Mouse (Mus musculus): ENCODE measurements around the gene Mfsd12. TPM values are rescaled to one million over a fixed set of nuclear protein-coding genes. Genes with fewer than 3 reads are reported as not detected.

The Mfsd12 gene
- polyA plus RNA-seq, 1 experiment = 86.2 TPM

DNA sequence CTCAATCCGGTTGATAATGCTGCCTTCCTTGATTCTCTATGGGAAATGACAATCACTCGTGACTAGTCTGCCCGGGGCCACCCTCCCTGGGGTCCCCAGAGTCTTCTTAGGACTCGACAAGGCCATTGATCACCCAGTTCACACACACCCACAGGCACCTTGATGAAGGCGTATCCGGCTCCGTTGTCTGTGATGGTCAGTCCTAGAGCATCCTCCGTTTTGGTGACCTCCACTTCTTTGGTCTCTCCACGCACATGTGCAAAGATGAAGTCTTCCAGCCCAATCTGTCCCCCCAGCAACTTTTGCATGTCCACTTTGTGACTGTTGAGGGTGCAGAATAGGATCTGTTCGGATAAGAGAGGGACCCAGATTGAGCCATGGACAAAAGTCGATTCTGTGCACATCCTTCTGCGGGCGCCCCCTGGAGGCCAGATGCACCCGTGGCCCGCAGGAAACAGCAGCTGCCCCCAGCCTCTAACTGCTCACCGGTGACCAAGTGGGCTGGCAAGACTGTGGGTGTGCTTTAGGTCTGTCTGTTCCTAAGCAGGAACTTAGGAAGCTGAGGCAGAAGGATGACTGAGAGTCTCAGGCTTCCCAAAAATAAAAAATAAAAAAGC lies 15.8 kb upstream of the Mfsd12 start:
- Histone ChIP-seq H3K4me1 (ENCODE audit: control insufficient read depth, insufficient read depth, low read length) (peaks cover 3% of the 10 kb centered on the region; the same call in 1 of the 2 replicates), H3K27ac (ENCODE audit: insufficient read depth, low read depth, low read length) (no peak overlapping the region), H3K4me3 (ENCODE audit: insufficient read depth, low read length) (no peak overlapping the region)
- TF ChIP-seq CTCF (IDR thresholded peaks at IDR 0.05; ENCODE audit: low read depth, low read length) (peak; percentile 78), POLR2A (IDR thresholded peaks at IDR 0.05; ENCODE audit: borderline replicate concordance, low read depth, low read length) (no peak)

DNA sequence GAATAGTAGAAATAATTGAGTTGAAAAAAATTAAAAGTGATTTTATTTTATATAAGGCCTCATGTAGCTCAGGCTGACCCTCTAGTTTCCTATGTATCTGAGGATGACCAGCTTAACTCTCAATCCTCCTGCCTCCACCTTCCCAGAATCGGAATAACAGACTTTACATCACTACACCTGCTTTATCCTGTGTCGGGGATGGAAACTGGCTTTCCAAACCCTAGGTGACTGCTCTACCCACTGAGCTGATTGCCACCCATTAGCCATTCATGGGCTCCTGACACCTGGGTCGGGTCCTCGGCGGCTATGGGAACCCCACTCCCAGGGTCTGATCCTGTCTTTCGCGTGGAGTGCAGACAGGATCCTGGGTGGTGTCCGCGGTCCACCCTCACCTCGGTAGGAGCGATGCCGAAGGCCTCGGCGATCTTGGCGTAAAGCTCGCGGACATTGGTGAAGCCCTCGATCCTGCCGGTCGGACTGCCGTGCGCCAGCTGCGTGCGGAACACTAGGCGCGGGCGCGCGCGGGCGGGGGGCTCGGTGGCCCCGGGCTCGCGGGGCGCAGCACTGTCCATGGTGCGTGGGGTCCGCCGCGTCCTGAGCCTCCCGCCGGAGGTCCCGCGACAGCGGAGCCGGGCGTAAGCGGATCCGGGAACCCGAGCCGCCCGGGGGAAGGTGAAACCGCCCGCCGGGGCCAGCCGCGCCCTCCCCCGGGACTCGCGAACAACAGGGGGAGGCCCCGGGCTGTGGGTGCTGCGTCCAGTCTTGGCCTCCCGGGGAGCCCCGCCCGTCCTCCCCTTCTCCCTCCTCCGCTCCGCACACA lies 14.4 kb upstream of the Mfsd12 start, which contains the start of gene Gipc3:
Gene Gipc3, minus strand, starts transcription at position 581 of the 820 bp plus-strand sequence.
- TF ChIP-seq POLR2A (IDR thresholded peaks at IDR 0.05; ENCODE audit: borderline replicate concordance, low read depth, low read length) (no peak), CTCF (IDR thresholded peaks at IDR 0.05; ENCODE audit: low read depth, low read length) (no peak)
- Histone ChIP-seq H3K4me3 (ENCODE audit: insufficient read depth, low read length) (peak within 1 kb of the TSS; percentile 60), H3K4me1 (ENCODE audit: control insufficient read depth, insufficient read depth, low read length) (peaks cover 3% of the 10 kb centered on the region; the same call in 1 of the 2 replicates), H3K27ac (ENCODE audit: insufficient read depth, low read depth, low read length) (no peak within 1 kb of the TSS)

DNA sequence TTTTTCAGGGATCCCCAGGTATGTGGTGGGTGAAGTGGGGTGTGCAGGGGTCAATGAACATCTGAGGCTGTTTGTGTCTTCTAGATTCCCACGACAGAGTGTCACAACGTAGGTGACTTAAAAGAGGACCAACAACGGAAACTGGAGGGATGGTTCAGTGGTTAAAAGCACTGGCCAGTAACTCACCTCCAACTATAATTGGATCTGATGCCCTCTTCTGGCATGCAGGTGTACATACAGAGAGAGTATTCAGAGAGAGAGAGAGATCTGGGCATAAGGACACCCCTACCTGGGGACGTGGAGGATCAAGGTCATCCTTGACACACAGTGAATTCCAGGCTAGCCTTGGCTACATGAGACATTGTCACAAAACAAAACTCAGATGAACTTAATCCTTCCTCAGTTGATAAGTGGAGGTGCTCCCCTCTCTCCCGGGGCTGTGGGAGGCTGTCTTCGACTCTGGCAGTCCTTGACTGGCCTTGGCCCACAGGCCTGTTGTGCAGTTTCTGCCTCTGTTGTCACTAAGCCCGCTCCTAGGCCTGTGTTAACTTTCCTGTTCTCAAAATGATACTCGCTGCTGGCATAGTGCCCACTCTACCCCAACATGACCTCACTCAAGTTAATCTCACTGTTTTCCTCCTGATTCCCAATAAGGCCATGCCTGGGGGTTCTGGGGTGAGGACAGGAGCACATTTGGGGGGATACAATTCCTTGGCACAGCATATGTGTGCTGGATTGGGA lies 12.7 kb upstream of the Mfsd12 start:
- no peak overlapping the region for H3K27ac ChIP-seq (ENCODE audit: insufficient read depth, low read depth, low read length)
- H3K4me3 ChIP-seq (ENCODE audit: insufficient read depth, low read length) = no peak overlapping the region
- peaks cover 3% of the 10 kb centered on the region; the same call in 1 of the 2 replicates for H3K4me1 ChIP-seq (ENCODE audit: control insufficient read depth, insufficient read depth, low read length)
- TF ChIP-seq POLR2A (IDR thresholded peaks at IDR 0.05; ENCODE audit: borderline replicate concordance, low read depth, low read length) (no peak), CTCF (IDR thresholded peaks at IDR 0.05; ENCODE audit: low read depth, low read length) (no peak)

DNA sequence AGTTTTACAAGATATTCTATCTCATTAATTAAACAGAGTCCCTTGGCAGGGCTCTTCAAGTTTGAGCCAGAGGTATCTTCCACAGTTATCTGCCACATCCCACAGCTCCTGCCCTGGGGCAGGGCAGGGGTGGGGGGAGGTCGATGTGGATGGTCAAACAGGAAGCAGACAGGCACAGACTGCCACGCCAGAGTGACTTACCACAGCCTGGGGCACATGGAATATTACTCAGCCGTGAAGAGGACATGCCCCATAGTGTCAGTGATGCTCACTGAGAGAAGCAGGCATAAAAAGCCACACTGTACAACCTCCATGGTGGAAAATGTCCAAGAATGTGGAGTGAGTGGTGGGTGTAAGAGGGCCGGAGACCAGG lies 12.1 kb upstream of the Mfsd12 start:
- peaks cover 3% of the 10 kb centered on the region; the same call in 1 of the 2 replicates for H3K4me1 ChIP-seq (ENCODE audit: control insufficient read depth, insufficient read depth, low read length)
- TF ChIP-seq POLR2A (IDR thresholded peaks at IDR 0.05; ENCODE audit: borderline replicate concordance, low read depth, low read length) (no peak), CTCF (IDR thresholded peaks at IDR 0.05; ENCODE audit: low read depth, low read length) (no peak)

DNA sequence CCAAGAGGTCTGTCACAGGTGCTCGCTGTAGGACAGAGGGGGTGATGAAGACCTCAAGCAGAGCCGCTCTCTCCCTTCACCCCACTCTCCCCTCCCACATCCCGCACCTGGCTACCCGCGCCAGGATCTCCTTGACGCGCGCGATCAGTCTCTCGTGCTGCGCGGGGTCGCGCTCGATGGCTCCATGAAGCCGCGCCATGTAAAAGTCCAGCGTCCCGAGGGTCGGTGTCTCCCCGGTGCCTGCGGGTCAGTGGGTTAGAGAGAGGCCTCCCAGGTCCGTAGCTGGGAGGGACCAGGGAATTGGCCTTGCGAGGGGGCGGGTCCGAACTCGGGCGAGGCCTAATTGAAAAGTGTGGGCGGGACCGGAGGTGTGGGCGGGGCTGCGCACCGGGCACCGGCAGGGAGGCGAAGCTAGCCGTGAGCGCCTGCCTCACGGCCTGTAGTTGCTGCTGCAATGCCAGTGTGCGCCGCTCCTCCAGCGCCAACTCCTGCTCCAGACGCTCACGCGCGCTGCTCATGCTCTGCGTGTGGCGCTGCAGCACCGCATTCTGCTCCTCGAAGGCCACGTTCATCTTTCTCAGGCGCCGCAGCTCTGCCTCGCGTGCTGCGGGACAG lies 10.7 kb upstream of the Mfsd12 start:
- no peak overlapping the region for H3K4me3 ChIP-seq (ENCODE audit: insufficient read depth, low read length)
- TF ChIP-seq CTCF (IDR thresholded peaks at IDR 0.05; ENCODE audit: low read depth, low read length) (no peak), POLR2A (IDR thresholded peaks at IDR 0.05; ENCODE audit: borderline replicate concordance, low read depth, low read length) (no peak)
- no peak overlapping the region for H3K27ac ChIP-seq (ENCODE audit: insufficient read depth, low read depth, low read length)
- peaks cover 10% of the 10 kb centered on the region for H3K4me1 ChIP-seq (ENCODE audit: control insufficient read depth, insufficient read depth, low read length)

More for the DNA sequence above, 12.1 kb upstream of the Mfsd12 start:
- no peak overlapping the region for H3K27ac ChIP-seq (ENCODE audit: insufficient read depth, low read depth, low read length)
- H3K4me3 ChIP-seq (ENCODE audit: insufficient read depth, low read length) = no peak overlapping the region

DNA sequence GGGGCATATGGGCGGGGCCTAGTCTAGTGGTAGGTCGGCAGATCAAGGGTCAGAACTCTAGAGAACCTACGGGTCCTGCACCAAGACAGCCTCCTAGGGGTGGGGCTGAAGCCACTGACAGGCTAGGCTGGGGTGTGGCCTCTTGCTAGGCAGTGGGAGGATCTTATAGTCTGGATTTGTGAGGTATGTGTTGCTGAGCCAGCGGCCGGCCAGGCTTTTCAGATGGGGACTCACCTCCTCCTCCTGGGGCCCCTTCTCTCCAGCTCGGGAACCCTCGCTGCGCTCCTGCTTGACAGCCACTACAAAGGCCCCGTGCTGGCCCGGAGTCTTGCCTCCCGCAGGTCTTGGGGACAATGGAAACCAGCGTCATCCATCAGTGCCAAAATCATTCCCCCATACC lies 8.1 kb upstream of the Mfsd12 start:
- Histone ChIP-seq H3K27ac (ENCODE audit: insufficient read depth, low read depth, low read length) (0 out of 2 replicates have a peak overlapping the region, but pooled peaks have one; percentile 62), H3K4me1 (ENCODE audit: control insufficient read depth, insufficient read depth, low read length) (peaks cover 22% of the 10 kb centered on the region), H3K4me3 (ENCODE audit: insufficient read depth, low read length) (peak overlapping the region; percentile 93)
- TF ChIP-seq CTCF (IDR thresholded peaks at IDR 0.05; ENCODE audit: low read depth, low read length) (no peak), POLR2A (IDR thresholded peaks at IDR 0.05; ENCODE audit: borderline replicate concordance, low read depth, low read length) (no peak)

DNA sequence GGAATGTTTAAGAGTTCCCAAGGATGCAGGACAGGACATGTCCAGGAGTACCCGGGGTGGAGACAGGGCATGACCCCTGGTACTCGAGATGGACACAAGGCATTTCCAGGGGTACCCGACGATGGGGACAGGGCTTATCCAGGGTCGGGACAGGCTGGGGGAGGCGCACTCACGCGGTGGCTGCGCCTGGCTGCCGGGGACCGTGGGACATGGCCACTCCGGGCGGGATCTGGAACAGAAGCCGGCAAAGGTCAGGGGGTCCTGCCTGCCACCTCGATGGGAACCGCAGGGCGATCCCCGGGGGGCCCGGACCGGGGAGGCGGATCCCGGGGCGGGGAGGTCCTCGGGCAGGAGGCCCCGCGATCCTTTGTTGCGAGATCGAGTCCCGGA lies 7.3 kb upstream of the Mfsd12 start:
- H3K27ac ChIP-seq (ENCODE audit: insufficient read depth, low read depth, low read length) = peak overlapping the region; percentile 62
- H3K4me3 ChIP-seq (ENCODE audit: insufficient read depth, low read length) = peak overlapping the region; percentile 93
- no peak for TF ChIP-seq CTCF (IDR thresholded peaks at IDR 0.05; ENCODE audit: low read depth, low read length)
- no peak for TF ChIP-seq POLR2A (IDR thresholded peaks at IDR 0.05; ENCODE audit: borderline replicate concordance, low read depth, low read length)
- H3K4me1 ChIP-seq (ENCODE audit: control insufficient read depth, insufficient read depth, low read length) = peaks cover 28% of the 10 kb centered on the region

DNA sequence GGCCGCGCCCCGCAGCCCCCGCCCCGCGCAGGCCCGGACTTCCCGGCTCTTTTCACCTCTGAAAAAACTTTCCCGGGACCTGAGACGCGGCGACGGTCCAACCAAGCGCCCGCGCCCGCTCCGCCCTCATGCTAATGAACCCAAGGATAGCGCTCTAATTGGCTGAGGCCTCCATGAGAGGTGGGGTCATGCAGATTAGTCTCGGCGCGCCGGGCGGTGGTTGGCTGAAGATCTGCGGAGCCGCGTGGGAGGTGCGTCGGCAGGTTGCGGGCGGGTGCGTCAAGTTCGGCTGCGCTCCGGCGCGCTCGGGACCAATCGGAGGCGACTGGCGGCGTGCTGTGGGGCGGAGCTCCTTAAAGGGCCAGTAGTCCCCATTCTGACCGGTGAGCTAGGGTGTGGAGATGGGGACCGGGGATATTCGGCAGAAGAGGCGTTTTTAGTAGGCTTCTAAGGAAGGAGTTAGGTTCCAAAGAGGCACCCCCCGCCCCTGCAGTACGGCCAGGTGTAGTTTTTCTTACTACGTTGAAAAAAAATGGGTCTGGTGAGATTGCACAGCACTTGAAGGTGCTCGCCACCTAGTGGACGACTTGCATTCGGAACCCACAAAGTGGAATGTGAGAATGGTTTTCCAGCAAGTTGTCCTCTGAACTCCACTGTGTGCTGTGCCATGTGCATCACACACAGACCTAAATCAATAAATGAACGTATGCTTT lies 6.8 kb upstream of the Mfsd12 start, which contains the start of gene Hmg20b:
Gene Hmg20b, minus strand, starts transcription at position 130 of the 713 bp plus-strand sequence.
- no peak for TF ChIP-seq POLR2A (IDR thresholded peaks at IDR 0.05; ENCODE audit: borderline replicate concordance, low read depth, low read length)
- TF ChIP-seq CTCF (IDR thresholded peaks at IDR 0.05; ENCODE audit: low read depth, low read length) = peak; percentile 98
- H3K27ac ChIP-seq (ENCODE audit: insufficient read depth, low read depth, low read length) = peak within 1 kb of the TSS; percentile 62
- H3K4me3 ChIP-seq (ENCODE audit: insufficient read depth, low read length) = peak within 1 kb of the TSS; percentile 93
- H3K4me1 ChIP-seq (ENCODE audit: control insufficient read depth, insufficient read depth, low read length) = peaks cover 33% of the 10 kb centered on the region

All from bone marrow macrophage, adult 2 months (primary cell).